Mouse (Mus musculus): ENCODE data around the gene Myog.

GRCm38 (mm10) chr1:134246590-134246989 lies 43.2 kb upstream of the Myog start:
- TF ChIP-seq CTCF (IDR thresholded peaks at IDR 0.05; ENCODE audit: borderline replicate concordance, insufficient read depth, low read depth, low read length) (no peak), POLR2A (IDR thresholded peaks at IDR 0.05; ENCODE audit: borderline replicate concordance, insufficient read depth, low read length) (no peak)
